Comparison of ENCODE assay signal across 8 mouse cellular contexts in the genomic region with DNA sequence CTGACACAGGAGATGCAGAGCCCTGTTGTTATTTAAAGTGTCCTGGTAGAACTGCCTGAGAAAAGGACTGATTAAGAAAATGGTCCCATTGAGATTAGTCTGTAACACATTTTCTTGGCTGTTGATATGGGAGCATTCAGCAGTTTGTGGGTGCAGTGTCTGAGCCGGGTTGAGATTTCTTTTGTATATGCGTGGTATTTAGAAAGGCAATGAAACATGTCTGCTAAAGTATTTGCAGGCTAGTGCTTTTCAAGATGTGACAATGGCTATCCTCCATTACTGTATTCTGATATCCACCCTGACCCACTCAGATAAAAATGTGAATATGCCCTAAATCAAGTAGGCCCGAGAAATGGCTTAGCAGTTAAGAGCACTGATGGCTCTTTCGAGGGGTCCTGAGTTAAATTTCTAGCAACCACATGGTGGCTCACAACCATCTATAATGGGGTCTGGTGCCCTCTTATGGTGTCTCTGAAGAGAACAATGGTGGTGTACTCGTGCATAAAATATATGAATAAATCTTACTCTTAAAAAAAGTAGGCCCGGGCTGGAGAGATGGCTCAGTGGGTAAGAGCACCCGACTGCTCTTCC. TPM values are rescaled to one million over a fixed set of nuclear protein-coding genes. Genes with fewer than 3 reads are reported as not detected.
DNase-seq lines count a peak whose midpoint lies in the region; ATAC-seq and TF ChIP-seq lines count a peak whose summit lies in the region.

No protein-coding gene starts in this region.

- peak overlapping the region; percentile 94 for H3K9ac ChIP-seq in liver, embryonic 14.5 days (replicated peaks)

- H3K27me3 ChIP-seq in heart, embryonic 10.5 days (ENCODE audit: insufficient read depth, poor library complexity, severe bottlenecking), result no peaks in the 10 kb centered on the region
- H3K27me3 ChIP-seq in liver, embryonic 14.5 days (ENCODE audit: control insufficient read depth, insufficient read depth, low read length), result no peaks in the 10 kb centered on the region

- peak overlapping the region; percentile 84 for H3K4me3 ChIP-seq in heart, embryonic 10.5 days
- H3K4me3 ChIP-seq in embryonic fibroblast, embryonic 13.5 days (ENCODE audit: insufficient read depth, low read length), result peak overlapping the region; percentile 99
- H3K4me3 ChIP-seq in liver, embryonic 14.5 days (ENCODE audit: insufficient read depth in 1 of 2, low read depth in 2 of 2, low read length in 2 of 2), result peak overlapping the region; percentile 70 to 98

- peak overlapping the region; percentile 78 for H3K4me2 ChIP-seq in liver, embryonic 14.5 days (ENCODE audit: low read depth)

- under 1% methylated on average over 7 of the region's 7 CpGs for WGBS in heart, embryonic 10.5 days
- WGBS in liver, embryonic 14.5 days (ENCODE audit: insufficient replicate concordance), result 2% methylated on average over 7 of the region's 7 CpGs

- H3K9me3 ChIP-seq in heart, embryonic 10.5 days, result no peaks in the 10 kb centered on the region
- no peaks in the 10 kb centered on the region for H3K9me3 ChIP-seq in liver, embryonic 14.5 days (ENCODE audit: control insufficient read depth, low read length)

- peaks cover 23% of the 10 kb centered on the region for H3K4me1 ChIP-seq in heart, embryonic 10.5 days
- peaks cover 11% of the 10 kb centered on the region for H3K4me1 ChIP-seq in embryonic fibroblast, embryonic 13.5 days (ENCODE audit: control insufficient read depth, insufficient read depth, low read length)
- H3K4me1 ChIP-seq in liver, embryonic 14.5 days (replicated peaks; ENCODE audit: control insufficient read depth in 2 of 2, insufficient read depth in 2 of 2, low read length in 1 of 2), result peaks cover 14 to 23% of the 10 kb centered on the region in 2 experiments

- no peak for ATAC-seq in liver, embryonic 14.5 days (ENCODE audit: insufficient read depth)
- ATAC-seq in cerebellum, adult (ENCODE audit: insufficient number of reproducible peaks, low FRiP score, low TSS enrichment), result no peak

- TF ChIP-seq EP300 in liver, embryonic 14.5 days (IDR thresholded peaks at IDR 0.05; ENCODE audit: low read depth), result no peak

- intact Hi-C loops in heart, postnatal 10 days (cut with DNase I), result no loop called here
- intact Hi-C loops in left cerebral cortex, postnatal 4 days (cut with DNase I), result no loop called here

- H3K27ac ChIP-seq in heart, embryonic 10.5 days, result peak overlapping the region; percentile 99
- H3K27ac ChIP-seq in embryonic fibroblast, embryonic 13.5 days (ENCODE audit: insufficient read depth, low read length), result peak overlapping the region; percentile 97
- peak overlapping the region; percentile 71 for H3K27ac ChIP-seq in liver, embryonic 14.5 days

- H3K36me3 ChIP-seq in heart, embryonic 10.5 days, result peaks cover 25% of the 10 kb centered on the region
- peaks cover 29% of the 10 kb centered on the region for H3K36me3 ChIP-seq in liver, embryonic 14.5 days (replicated peaks; ENCODE audit: control insufficient read depth, insufficient read depth, low read depth)

- no peak; the same call in 1 of the 2 replicates for TF ChIP-seq POLR2A in embryonic fibroblast, embryonic 13.5 days (IDR thresholded peaks at IDR 0.05; ENCODE audit: low read depth, low read length)

- TF ChIP-seq CTCF in embryonic fibroblast, embryonic 13.5 days (IDR thresholded peaks at IDR 0.05; ENCODE audit: borderline replicate concordance, insufficient read depth, low read length), result no peak
- no peak for TF ChIP-seq CTCF in liver, embryonic 14.5 days (IDR thresholded peaks at IDR 0.05; ENCODE audit: low read depth)

- DNase-seq in heart, embryonic 10.5 days (ENCODE audit: low spot score), result no peak
- DNase-seq in heart, postnatal 10 days, result no peak
- peak; percentile 59 for DNase-seq in 416B (ENCODE audit: low read depth)
- DNase-seq in liver, embryonic 14.5 days (ENCODE audit: low read depth in 3 of 3, low spot score in 3 of 3), result no peak
- no peak for DNase-seq in urinary bladder, postnatal 10 days (ENCODE audit: low spot score)
- no peak for DNase-seq in left cerebral cortex, postnatal 4 days

RNA-seq across cellular contexts. Expression of a gene that starts 1.2 kb away (rescaled TPM):
- polyA plus RNA-seq in heart, embryonic 10.5 days (2016; fragmentation: Nextera tagmentation; extraction: Ambion mirVana), result 6.5 and 7.3 TPM in 2 replicates
- total RNA-seq in heart, postnatal 10 days (2021), result 10 to 100 TPM; 29.0 to 31.3 TPM
- polyA plus RNA-seq in embryonic fibroblast, embryonic 13.5 days (2011; ENCODE audit: insufficient read length, low read depth, missing spikeins), result 23.6 and 23.8 TPM in 2 replicates
- 7.7 and 7.8 TPM in 2 replicates for polyA plus RNA-seq in liver, embryonic 14.5 days (2012; rRNA removed)
- polyA plus RNA-seq in liver, embryonic 14.5 days (2014; fragmentation: Nextera tagmentation; extraction: Ambion mirVana), result 6.7 and 8.2 TPM in 2 replicates
- total RNA-seq in left cerebral cortex, postnatal 4 days (2021), result 10 to 100 TPM; 30.3 to 32.1 TPM

RNA-seq across cellular contexts. Expression of a gene that starts 49.0 kb away (rescaled TPM):
- polyA plus RNA-seq in heart, embryonic 10.5 days (2016; fragmentation: Nextera tagmentation; extraction: Ambion mirVana), result 46.4 and 59.4 TPM in 2 replicates
- 10 to 100 TPM; 17.5 to 18.3 TPM for total RNA-seq in heart, postnatal 10 days (2021)
- polyA plus RNA-seq in embryonic fibroblast, embryonic 13.5 days (2011; ENCODE audit: insufficient read length, low read depth, missing spikeins), result 29.9 and 31.6 TPM in 2 replicates
- polyA plus RNA-seq in liver, embryonic 14.5 days (2012; rRNA removed), result 26.4 and 39.5 TPM in 2 replicates
- polyA plus RNA-seq in liver, embryonic 14.5 days (2014; fragmentation: Nextera tagmentation; extraction: Ambion mirVana), result 26.5 and 30.2 TPM in 2 replicates
- 10 to 100 TPM; 44.2 to 46.4 TPM for total RNA-seq in left cerebral cortex, postnatal 4 days (2021)
